Mouse (Mus musculus) neural tube, embryonic 15.5 days (tissue): Measurements from ENCODE around the gene Tmem255a. TPM values are rescaled to one million over a fixed set of nuclear protein-coding genes. Genes with fewer than 3 reads are reported as not detected.

Source experiments
- ATAC-seq: fragments of 200-750 bp; cut with Nextera tagmentation; 2 replicates; pipeline ENCODE4 v1.8.0; 2017; ENCODE audit warnings: mild to moderate bottlenecking, moderate TSS enrichment, moderate library complexity; ENCODE audit not compliant: low FRiP score
- H3K27ac ChIP-seq: fragments of 300-500 bp; sonication (generic); replicated peaks from 2 replicates; pipeline ENCODE4 v1.5.1; 2015; ENCODE audit warnings: mild to moderate bottlenecking, inconsistent platforms
- H3K27me3 ChIP-seq: fragments of 300-500 bp; sonication (generic); replicated peaks from 2 replicates; pipeline ENCODE4 v1.6.1; 2015; ENCODE audit warnings: inconsistent platforms
- H3K36me3 ChIP-seq: fragments of 300-500 bp; sonication (generic); 2 replicates; pipeline ENCODE4 v1.6.1; 2015; ENCODE audit warnings: inconsistent platforms
- H3K4me1 ChIP-seq: fragments of 300-500 bp; sonication (generic); 2 replicates; pipeline ENCODE4 v1.6.1; 2015; ENCODE audit warnings: inconsistent platforms
- H3K4me2 ChIP-seq: fragments of 300-500 bp; sonication (generic); 2 replicates; pipeline ENCODE4 v1.6.1; 2015; ENCODE audit warnings: inconsistent platforms, mild to moderate bottlenecking, moderate library complexity
- H3K4me3 ChIP-seq: fragments of 300-500 bp; sonication (generic); replicated peaks from 2 replicates; pipeline ENCODE4 v1.5.1; 2015; ENCODE audit warnings: mild to moderate bottlenecking, inconsistent platforms
- H3K9ac ChIP-seq: fragments of 300-500 bp; sonication (generic); replicated peaks from 2 replicates; pipeline ENCODE4 v1.6.1; 2015; ENCODE audit warnings: mild to moderate bottlenecking, inconsistent platforms
- H3K9me3 ChIP-seq: fragments of 300-500 bp; sonication (generic); replicated peaks from 2 replicates; pipeline ENCODE4 v1.6.1; 2016; ENCODE audit warnings: inconsistent platforms
- WGBS: fragments of 180-500 bp; shearing (Covaris S2); methylation state at CpG from one replicate; pipeline ENCODE4 v1.1.7; 2015; ENCODE audit warnings: mixed read lengths; 5-methylcytosine and 5-hydroxymethylcytosine counted together
- microRNA-seq: library from miRNA; unstranded; fragments of <30 nt; microRNA quantifications from one replicate; pipeline ENCODE4, GENCODE M21; 2017
- polyA plus RNA-seq: library from polyadenylated mRNA; unstranded; fragments of >200 nt; fragmentation: Nextera tagmentation; extraction: Ambion mirVana; gene quantifications from 2 replicates; pipeline ENCODE4 v1.2.1, GENCODE M21; 2015

Gene Tmem255a
- polyA plus RNA-seq, 1 experiment from 2014 or later = 48.0 TPM

- WGBS = 74% methylated on average over 1 of the region's 1 CpGs
- ATAC-seq = no peak
- Histone ChIP-seq H3K4me1 (no peaks in the 10 kb centered on the region), H3K36me3 (no peaks in the 10 kb centered on the region), H3K9me3 (no peaks in the 10 kb centered on the region), H3K27ac (no peak overlapping the region), H3K4me2 (no peak overlapping the region), H3K4me3 (no peak overlapping the region), H3K27me3 (no peaks in the 10 kb centered on the region), H3K9ac (no peak overlapping the region)
Observed at GRCm38 (mm10) chrX:38159097-38159496, 93.1 kb downstream of the Tmem255a start.

Small RNAs within 50 kb of the gene (microRNA-seq; reads per million reads assigned to microRNA genes)
- not detected for gene Mir3110

Other genes with a start within 250 kb of the Tmem255a start
- not detected in 2 replicates for gene Btg1-ps1, start 233.6 kb downstream of the Tmem255a start, polyA plus RNA-seq
- gene Btg1-ps2, start 209.3 kb downstream of the Tmem255a start, polyA plus RNA-seq = not detected in 2 replicates
- gene Rhox10, start 186.0 kb downstream of the Tmem255a start, polyA plus RNA-seq = not detected in 2 replicates
- not detected in 2 replicates for gene Rhox11, start 167.3 kb downstream of the Tmem255a start, polyA plus RNA-seq
- gene Rhox12, start 141.5 kb downstream of the Tmem255a start, polyA plus RNA-seq = not detected in 2 replicates
- gene Rhox13, start 131.2 kb downstream of the Tmem255a start, polyA plus RNA-seq = not detected in 2 replicates
- 4.3 and 4.5 TPM in 2 replicates for gene Zbtb33, start 62.6 kb downstream of the Tmem255a start, polyA plus RNA-seq
- 0.84 and 2.0 TPM in 2 replicates for gene Atp1b4, start 63.7 kb upstream of the Tmem255a start, polyA plus RNA-seq
- 58.6 and 101 TPM in 2 replicates for gene Lamp2, start 204.0 kb upstream of the Tmem255a start, polyA plus RNA-seq